Mouse (Mus musculus): ENCODE results near the gene Plppr1.

DNA sequence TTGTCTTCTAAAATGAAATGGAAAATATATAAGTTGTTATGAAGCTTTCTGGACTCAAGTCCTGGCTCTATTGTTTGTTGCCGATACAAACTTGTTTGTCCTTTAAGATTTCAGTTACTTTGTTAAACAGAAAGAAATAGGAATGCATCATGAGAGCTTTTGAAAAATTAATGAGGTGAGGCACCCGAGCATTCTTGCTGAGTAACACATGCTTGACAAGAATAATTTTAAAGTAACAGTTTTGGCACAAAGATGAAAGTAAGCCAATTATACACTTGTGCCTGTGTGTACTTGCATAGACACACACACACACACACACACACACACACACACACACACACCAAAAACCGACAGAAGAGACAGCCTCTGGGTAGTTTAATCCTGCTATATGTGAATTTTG is 155.3 kb downstream of the Plppr1 start:
- TF ChIP-seq POLR2A (IDR thresholded peaks at IDR 0.05; ENCODE audit: borderline replicate concordance, control insufficient read depth, low read depth, low read length) (no peak), CTCF (IDR thresholded peaks at IDR 0.05; ENCODE audit: control insufficient read depth, insufficient read depth, low read length) (no peak)

Measured in bone marrow, adult 2 months (tissue).